Mouse (Mus musculus) left cerebral cortex, adult 2 months (tissue): ENCODE measurements around the gene Inhbe. TPM values are rescaled to one million over a fixed set of nuclear protein-coding genes. Genes with fewer than 3 reads are reported as not detected.

ENCODE experiments used
- DNase-seq, 2 experiments: peaks; one replicate each; pipeline ENCODE4 v3.0.0; 2021 to 2022; ENCODE audit warnings: low spot score in 2 of 2, mixed read lengths in 1 of 2; ENCODE audit errors: extremely low spot score in 1 of 2
- H3K27ac ChIP-seq: fragments of 200-600 bp; 2 replicates; pipeline ENCODE4 v1.8.1; 2022
- H3K4me3 ChIP-seq: fragments of 200-600 bp; 2 replicates; pipeline ENCODE4 v1.8.1; 2022
- CTCF ChIP-seq: fragments of 200-600 bp; IDR thresholded peaks from 2 replicates; pipeline ENCODE4 v1.8.1; 2022; ENCODE audit warnings: antibody characterized with exemption, mild to moderate bottlenecking, moderate library complexity
- intact Hi-C: fragments of 180-260 bp; cut with DNase I; formaldehyde crosslinking; loops from one replicate; pipeline ENCODE4 v1.15.1; 2025
- total RNA-seq, 2 experiments: library from RNA; stranded (reverse); gene quantifications; 2 replicates each; pipeline ENCODE4 v1.2.3; 2021

Inhbe gene
- total RNA-seq, 2 experiments from 2014 or later = 0.29 TPM; not detected in 1

DNA sequence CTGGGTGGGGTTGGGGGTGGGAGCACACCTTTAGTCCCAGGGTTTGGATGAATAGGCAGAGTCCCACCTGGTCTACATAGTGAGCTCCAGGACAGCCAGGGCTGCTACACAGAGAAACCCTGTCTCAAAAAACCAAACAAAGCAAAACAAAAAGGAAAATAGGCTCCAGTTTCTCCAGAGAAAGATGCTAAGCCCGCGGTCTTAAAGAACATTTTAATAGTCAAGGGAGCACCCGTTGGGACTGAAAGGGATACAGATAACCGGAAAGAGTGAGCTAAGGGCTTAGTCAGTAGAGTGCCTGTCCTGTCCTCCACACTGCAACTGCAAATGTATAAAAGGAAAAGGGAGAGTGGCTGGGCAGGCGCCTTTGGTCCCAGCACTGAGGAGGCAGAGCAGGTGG is 12.9 kb upstream of the Inhbe start:
- intact Hi-C loops = no loop called here
- Histone ChIP-seq H3K4me3 (no peak overlapping the region), H3K27ac (no peak overlapping the region)
- no peak for DNase-seq
- no peak for TF ChIP-seq CTCF

DNA sequence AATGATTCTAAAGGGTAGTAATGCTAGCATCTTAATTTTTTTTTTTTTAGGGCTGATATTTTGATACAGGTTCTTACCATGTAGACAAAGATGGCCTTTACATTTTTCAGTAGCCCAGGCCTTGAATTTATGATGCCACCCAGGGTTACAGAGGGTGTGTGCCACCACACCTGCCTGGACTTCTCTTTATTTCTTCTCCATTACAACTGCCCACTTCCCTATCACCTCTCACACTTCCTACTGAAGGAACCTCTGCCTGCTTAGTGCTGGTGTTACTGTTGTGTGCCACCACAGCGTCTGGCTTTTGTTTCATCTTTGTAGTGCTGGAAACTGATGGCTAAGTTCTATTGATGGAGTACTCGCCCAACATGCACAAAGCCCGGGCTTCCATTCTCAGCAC is 6.5 kb upstream of the Inhbe start:
- intact Hi-C loops = no loop called here
- TF ChIP-seq CTCF = no peak
- Histone ChIP-seq H3K27ac (no peak overlapping the region), H3K4me3 (no peak overlapping the region)
- no peak for DNase-seq

DNA sequence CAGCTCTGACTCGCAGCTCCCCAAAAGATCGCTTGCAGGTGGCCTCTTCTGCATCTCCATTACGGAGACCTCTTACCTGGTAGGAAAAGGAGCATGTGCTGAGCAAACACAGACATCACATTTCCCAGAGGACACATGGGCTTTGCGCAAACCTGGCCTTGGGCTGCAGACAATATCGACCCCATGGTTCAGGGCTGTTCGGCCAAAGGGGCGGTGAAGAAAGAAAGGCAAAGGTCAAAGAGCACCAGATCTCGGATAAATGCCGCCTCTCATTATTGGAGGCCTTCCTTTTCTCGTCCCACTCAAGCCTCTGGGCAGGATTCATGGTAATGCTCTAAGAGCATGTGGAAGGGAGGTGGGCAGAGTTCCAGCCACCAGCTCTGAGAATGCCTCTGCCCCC is 1.1 kb upstream of the Inhbe start:
- Histone ChIP-seq H3K27ac (peak overlapping the region; percentile 91), H3K4me3 (no peak overlapping the region)
- intact Hi-C loops = no loop called here
- no peak for DNase-seq
- no peak for TF ChIP-seq CTCF

DNA sequence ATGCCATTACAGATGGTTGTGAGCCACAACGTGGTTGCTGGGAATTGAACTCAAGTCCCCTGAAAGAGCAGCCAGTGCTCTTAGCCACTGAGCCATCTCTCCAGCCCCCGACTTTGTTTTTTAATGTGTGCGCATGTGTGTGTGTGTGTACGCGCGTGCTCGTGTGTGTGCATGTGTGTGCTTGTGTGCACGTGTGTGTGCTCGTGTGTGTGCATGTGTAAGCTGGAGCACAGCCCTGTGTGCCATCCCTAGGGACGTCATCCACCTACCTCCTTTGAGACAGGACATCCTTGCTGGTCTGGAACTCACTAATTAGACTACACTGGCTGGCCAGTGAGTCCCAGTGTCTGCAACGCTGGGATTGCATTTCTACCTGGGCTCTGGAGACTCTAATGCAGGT is 1.4 kb downstream of the Inhbe start:
- no peak for TF ChIP-seq CTCF
- no peak overlapping the region for H3K4me3 ChIP-seq
- intact Hi-C loops = loop anchor here (5.0 kb wide), 1 partner anchor 130 kb away; no protein-coding TSS in a partner anchor
- DNase-seq = no peak
- H3K27ac ChIP-seq = peak overlapping the region; percentile 86

DNA sequence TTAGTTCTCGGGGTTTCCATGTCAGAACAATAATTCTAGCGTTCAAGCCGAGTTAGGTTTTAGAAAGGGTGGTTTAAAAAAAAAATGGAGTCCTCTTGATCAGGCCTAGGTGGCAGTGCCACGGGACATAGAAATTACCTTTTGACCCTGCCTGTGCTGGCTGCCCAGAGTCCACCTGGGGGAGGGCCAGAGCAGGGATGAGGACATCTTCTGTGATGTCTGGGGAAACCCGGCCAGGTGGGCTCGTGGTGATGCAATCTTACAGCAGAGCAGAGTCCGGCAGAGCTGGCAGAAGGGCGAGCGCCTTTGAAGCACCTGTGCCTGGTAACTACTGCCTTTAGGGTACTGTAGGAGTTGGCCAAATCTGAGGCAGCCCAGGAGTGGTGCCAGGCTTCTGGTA is 2.0 kb downstream of the Inhbe start:
- intact Hi-C loops = loop anchor here (5.0 kb wide), 1 partner anchor 130 kb away; no protein-coding TSS in a partner anchor
- H3K27ac ChIP-seq = peak overlapping the region; percentile 86
- no peak for TF ChIP-seq CTCF
- DNase-seq = no peak
- H3K4me3 ChIP-seq = no peak overlapping the region

DNA sequence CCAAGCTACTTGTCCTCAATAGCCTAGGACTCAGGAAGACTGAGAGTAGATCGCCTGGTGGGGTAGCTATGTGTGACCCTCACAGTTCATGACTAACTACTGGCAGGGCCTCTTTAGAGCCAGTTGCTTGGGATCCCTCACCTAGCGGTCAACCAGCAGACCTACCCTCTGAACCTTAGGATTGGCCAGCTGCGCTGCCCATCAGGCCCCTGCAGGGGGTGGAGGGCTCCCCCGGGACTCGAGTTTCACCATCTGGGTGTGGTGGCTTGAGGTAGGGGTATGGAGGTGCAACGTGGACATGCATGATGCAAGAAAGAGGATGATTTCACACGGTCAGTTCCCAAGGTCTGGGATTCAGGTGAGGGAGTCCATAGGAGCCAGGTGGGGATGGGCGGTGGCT is 2.5 kb downstream of the Inhbe start:
- Histone ChIP-seq H3K27ac (peak overlapping the region; percentile 86), H3K4me3 (no peak overlapping the region)
- DNase-seq = no peak
- no peak for TF ChIP-seq CTCF
- intact Hi-C loops = loop anchor here (5.0 kb wide), 1 partner anchor 131 kb away; no protein-coding TSS in a partner anchor

DNA sequence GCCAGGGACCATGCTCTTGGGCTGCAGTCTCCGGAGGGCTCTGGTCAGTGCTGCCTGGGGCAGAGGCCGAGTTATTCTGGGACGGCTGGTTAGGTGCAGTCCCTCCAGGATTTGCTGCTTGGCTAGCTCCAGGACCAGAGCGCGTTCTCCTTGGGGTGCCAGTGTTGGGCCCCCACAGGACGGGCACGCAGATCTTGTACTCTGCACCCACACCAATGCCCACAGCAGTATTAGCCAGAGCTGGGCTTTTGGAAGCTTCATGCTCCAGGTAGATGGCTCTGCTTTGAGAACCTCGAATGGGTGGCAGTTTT is 3.0 kb downstream of the Inhbe start:
- no peak for DNase-seq
- Histone ChIP-seq H3K27ac (peak overlapping the region; percentile 86), H3K4me3 (no peak overlapping the region; the same call in 1 of the 2 replicates)
- no peak for TF ChIP-seq CTCF
- intact Hi-C loops = loop anchor here (5.0 kb wide), 1 partner anchor 131 kb away; no protein-coding TSS in a partner anchor

DNA sequence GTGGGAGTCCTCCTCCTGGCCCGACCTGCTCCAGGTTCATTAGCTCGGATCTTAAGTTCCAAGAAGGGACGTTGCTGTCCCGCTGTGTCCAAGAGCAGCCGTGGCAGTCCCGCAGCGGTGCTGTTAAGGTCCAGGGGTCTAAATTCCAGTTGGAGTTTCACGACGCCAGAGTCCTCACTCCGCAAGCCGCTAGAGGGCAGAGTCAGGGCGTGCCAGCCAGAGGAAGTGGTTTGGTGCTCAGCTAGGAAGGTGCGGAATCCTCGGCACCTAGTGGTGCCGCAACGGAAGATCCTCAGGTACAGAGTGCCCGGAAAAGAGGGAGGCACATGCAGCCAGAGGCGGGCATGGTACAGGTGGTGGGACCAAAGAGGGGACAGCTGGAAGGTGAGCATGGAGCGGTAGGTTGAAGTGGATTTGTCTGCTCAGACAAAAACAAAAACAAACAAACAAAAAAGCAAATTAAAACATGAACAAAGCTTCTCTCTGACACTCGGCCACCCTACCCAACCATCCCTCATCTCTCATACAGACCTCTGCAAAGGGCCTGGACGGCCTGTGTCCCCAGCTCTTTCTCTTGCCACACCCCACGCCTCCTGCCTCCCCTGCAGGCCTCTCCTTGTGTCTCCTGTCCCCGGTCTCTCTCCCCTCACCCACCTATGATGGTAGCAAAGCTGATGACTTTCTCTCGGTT is 3.5 kb downstream of the Inhbe start:
- DNase-seq = peak; percentile 71 to 80
- peak overlapping the region; percentile 14 for H3K4me3 ChIP-seq
- peak overlapping the region; percentile 86 for H3K27ac ChIP-seq
- TF ChIP-seq CTCF = peak; percentile 85
- intact Hi-C loops = loop anchor here (1.0 to 5.0 kb wide), 3 partner anchors 30 to 132 kb away; partner anchors contain the start of gene R3hdm2

DNA sequence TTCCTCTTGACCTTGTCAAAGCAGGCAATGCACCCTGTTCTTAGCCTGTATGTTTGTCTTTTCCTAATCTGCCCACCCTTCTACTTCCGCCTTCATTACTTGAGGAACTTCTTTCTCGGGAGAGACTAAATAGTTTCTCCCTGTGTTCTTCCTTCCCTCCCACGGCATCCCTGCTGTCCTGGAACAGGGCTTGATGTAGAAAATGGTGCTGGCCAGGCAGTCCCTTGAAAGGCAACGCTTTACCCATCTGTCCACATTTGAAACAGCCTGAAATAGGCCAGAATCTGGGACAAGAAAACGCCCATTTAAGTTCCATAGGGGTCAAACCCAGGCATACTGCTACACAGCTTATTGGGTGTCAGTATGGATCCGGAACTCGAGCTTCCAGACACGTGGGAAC is 4.4 kb downstream of the Inhbe start:
- no peak for DNase-seq

DNA sequence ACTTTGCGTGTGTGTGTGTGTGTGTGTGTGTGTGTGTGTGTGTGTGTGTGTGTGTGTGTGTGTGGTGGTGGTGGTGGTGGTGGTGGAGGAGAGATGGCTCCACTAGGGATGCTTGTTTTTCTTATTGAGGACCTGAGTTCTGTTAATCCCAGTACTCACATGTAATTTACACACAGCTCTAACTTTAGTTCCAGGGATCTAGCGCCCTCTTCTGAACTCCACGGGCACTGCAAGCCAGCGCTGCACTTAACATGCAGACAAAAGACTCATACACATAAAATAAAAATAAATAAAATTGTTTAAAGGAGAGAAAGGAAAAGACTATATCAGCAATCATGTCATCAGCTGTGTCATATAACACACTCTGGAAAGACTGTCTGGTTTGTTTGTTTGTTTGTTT is 5.3 kb downstream of the Inhbe start:
- H3K27ac ChIP-seq = no peak overlapping the region; the same call in 1 of the 2 replicates
- H3K4me3 ChIP-seq = no peak overlapping the region
- intact Hi-C loops = no loop called here
- TF ChIP-seq CTCF = peak; percentile 36
- DNase-seq = no peak

More for the DNA sequence above, 4.4 kb downstream of the Inhbe start:
- intact Hi-C loops = loop anchor here (1.0 to 5.0 kb wide), 3 partner anchors 30 to 132 kb away; partner anchors contain the start of gene R3hdm2
- no peak for TF ChIP-seq CTCF
- Histone ChIP-seq H3K27ac (peak overlapping the region; percentile 86), H3K4me3 (no peak overlapping the region)

DNA sequence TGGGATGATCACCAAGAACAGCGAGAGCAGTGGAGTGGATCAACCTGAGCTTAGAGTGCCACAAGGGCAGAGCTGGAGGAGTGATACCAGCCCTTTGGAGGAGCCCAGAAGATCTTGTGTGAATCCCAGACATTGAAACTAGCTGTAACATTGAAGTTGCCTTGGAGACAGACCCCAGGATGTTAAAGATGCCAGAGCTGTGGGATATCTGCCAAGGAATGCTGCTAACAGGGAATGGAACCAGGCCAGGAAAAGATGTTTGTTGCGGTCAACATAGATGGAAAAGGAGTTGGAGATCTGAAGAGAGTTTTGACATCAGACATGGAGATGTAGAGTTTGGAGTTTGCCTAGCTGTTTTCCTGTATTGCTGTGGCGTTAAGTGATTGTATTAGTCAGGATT is 8.0 kb downstream of the Inhbe start:
- no peak for TF ChIP-seq CTCF
- DNase-seq = no peak
- H3K4me3 ChIP-seq = no peak overlapping the region
- intact Hi-C loops = loop anchor here (1.0 kb wide), 1 partner anchor 53 kb away; no protein-coding TSS in a partner anchor
- no peak overlapping the region for H3K27ac ChIP-seq

DNA sequence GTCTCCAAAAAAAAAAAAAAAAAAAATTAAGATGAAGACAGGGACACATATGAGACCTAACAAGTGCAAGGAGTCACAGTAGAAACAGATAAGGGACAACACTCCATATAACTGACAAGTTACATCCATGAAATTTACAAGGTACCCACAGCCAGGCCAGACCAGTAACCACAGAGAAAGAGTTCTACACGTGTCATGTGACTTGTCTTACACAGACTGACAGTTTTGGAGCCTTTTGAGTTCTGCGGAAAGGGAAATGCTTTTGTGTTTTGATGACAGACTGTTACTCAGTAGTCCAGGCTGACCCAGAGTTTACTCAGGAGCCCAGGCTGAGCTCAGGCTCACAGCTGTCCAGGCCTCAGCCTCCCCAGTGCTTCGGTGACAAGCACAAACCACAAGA is 11.2 kb downstream of the Inhbe start:
- no peak overlapping the region for H3K4me3 ChIP-seq
- TF ChIP-seq CTCF = no peak
- intact Hi-C loops = no loop called here
- DNase-seq = no peak
- H3K27ac ChIP-seq = no peak overlapping the region
